Mouse (Mus musculus) forebrain, embryonic 14.5 days (tissue): ENCODE measurements around the gene F13b. TPM values are rescaled to one million over a fixed set of nuclear protein-coding genes. Genes with fewer than 3 reads are reported as not detected.

Experiments
- polyA plus RNA-seq: library from polyadenylated mRNA; unstranded; fragments of >200 nt; fragmentation: Nextera tagmentation; extraction: Ambion mirVana; gene quantifications from 2 replicates; pipeline ENCODE4 v1.2.1, GENCODE M21; 2014

F13b gene
- polyA plus RNA-seq, 1 experiment from 2014 or later: not detected

Other genes with a start within 250 kb of the F13b start
- gene Crb1, start 124.6 kb upstream of the F13b start, polyA plus RNA-seq: 1.3 and 1.8 TPM in 2 replicates
- 17.4 and 25.0 TPM in 2 replicates for gene Zbtb41, start 79.4 kb upstream of the F13b start, polyA plus RNA-seq
- 12.8 and 14.4 TPM in 2 replicates for gene Aspm, start 46.9 kb upstream of the F13b start, polyA plus RNA-seq
- not detected in 2 replicates for gene Cfhr1, start 58.6 kb downstream of the F13b start, polyA plus RNA-seq